Mouse (Mus musculus) kidney, postnatal 25 days (tissue): ENCODE results near the gene Vmn2r7.
"Not testable (repeated sequence)": the region's sequence is repeated elsewhere in the genome, so short reads cannot be mapped to it uniquely, and the experiment has no call there.

Source experiments
- DNase-seq, 2 experiments: peaks; one replicate each; pipeline ENCODE4 v3.0.0; 2021; ENCODE audit warnings: mixed read lengths in 2 of 2

The Vmn2r7 gene

DNA sequence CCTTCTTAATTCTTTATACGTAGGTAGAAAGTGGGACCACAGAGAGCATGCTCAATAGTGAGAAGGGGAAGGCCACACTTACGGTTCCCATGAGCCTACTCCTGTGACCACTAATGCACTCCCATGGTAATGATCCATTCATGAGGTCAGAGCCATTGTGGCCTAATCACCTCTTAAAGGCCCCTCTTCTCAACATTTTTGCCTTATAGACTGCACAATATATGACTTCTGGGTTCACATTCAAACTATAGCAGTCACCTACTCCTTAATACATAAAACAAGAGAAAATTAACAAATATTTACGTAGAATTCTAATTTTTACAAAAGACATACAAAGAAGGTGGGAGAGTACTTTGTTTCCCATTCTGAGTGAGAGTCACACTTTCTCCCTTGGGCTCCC lies at the start of gene Vmn2r7:
Vmn2r7 (minus strand) TSS at position 101 of the 400 bp plus-strand sequence.
- not testable (repeated sequence) for DNase-seq

DNA sequence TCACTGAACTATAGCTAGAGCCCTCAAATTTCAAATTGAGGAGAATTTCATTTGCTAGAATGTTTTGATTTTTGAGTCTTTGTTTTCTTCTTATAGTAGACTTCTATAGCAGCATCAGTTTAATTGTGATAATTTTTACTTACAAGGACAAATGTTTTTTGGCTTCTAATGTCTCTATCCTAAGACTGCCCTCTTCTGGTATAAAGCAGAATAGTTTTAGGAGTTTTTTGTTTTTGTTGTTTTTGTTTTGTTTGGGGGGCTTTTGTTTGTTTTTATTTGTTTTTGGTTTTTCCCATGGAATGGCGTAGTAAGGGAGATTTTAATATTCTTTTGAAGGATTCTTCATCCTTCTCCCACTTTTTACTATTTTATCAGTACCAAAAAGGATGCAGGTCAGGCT lies 45.2 kb upstream of the Vmn2r7 start:
- DNase-seq, result no peak

DNA sequence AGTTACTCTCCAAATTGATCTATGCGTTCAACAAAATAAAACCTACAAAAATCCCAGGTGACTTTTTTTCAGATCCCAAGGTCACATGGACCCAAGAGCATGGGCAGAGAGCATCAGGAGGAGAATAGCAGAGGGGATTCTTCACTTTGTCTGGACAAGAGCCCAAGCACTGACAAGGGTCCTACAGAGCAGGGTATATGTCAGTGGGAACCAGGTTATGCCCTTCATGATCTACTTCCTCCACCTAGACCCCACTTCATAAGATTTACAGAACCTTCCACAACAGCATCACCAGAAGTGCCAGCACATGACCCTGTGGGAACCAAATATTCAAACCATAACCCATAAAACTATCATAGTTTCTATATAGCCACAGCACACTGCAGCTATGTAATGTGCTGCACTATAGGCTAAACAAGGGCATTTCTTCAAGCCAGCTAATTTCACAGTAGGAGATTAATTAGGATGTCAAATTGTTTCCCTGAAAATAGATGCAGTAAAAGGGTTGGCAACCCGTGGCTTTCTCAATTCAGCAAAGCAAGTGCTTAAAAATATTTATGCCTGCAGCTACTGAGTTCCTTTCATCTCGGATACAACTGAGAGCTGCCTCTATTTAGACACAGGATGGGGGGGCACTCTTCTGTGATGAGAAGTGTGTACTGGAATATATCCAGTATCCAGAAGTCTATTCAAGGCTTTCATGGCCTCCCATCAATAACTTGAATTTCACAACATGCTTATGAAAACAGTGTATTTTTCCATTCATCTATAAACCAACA lies 33.8 kb upstream of the Vmn2r7 start:
- no peak for DNase-seq

DNA sequence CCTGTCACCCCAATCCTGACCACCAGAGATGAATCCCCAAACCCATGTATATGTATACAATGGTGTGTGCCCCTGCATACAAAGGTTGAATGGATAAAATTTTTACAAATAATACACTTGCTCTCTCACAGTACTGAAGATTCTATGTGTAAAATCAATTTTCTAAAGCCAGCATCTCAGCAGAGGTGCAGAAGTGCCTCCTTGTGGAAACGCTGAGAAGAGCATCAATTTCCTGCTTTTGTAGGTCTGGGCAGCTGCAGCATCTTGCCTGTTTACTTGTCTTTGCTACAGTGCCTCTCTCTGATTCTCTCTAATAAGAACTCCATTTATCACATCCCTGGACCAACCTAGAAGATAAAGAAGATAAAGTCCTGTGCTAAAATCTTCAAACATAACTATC lies 32.1 kb upstream of the Vmn2r7 start:
- no peak for DNase-seq

DNA sequence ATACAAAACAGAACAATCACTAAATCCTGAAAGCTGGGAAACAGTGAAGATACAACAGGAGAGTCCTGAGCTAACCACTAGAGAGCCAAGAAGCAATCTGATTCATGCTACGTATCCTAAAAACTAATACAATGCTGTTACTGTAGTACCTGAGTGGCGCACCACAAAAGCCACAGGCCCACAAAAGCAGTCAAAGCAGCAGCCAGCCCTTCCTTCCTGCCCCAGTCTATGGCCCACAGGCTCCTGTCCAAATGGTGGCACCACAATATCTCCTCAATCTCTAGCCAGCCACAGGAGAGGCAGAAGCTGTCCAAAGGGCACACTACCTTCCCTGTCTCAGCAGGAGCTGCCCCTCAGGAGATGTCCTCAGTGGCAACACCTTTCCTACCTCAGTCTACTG lies 1.7 kb downstream of the Vmn2r7 start:
- DNase-seq, result no peak

DNA sequence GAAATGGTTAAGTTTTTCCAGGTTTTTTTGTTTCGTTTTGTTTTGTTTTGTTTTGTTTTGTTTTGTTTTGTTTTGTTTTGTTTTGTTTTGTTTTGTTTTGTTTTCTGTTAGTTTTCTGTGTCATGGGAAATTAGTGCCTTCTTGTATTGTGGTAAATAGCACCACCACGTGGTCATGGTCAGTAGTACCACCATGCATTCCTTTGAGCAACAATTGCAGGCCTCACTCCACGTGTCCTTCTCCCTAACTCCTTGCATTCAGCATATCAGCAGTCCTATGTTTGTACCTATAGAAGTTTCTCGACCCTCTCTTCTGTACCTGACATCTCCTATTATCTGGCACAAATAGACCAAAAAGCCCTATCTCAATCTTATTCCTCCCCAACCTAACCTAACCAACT lies 2.3 kb downstream of the Vmn2r7 start:
- peak; percentile 40 to 65 for DNase-seq

DNA sequence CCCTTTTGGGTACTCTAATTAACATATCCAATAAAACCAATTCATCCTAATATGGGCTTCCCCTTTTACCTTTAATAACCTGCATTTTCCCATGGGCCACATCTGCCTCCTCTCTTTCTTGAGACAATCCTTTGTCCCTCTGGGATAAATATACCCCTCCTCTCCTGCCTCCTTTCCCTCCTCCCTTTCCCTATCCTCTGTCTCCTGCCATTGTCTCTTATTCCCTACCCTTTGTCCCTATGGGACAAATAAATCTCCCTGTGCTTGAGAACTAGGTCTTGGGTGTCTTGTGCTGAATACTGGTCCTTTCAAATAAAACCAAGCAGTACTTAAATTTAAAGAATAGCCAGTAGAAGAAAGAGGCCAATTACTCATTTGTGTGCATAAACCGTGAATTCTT lies 13.4 kb downstream of the Vmn2r7 start:
- no peak for DNase-seq

DNA sequence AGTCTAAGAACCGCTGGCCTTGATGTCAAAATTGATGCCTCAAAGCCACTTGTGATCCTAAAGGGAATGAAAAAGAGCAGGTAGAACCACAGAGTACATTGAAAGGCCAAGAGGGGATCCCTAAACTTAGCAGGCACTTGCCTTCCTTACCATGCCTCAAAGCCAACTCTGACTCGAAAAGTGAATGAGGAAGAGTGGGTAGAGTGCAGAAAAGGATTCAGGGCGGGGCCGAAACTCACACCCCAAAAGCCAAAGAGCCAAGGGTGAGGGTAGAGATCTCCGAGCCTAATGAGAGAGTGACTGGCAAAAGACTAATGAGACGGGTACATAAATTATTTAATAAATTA lies 53.3 kb downstream of the Vmn2r7 start:
- no peak for DNase-seq

DNA sequence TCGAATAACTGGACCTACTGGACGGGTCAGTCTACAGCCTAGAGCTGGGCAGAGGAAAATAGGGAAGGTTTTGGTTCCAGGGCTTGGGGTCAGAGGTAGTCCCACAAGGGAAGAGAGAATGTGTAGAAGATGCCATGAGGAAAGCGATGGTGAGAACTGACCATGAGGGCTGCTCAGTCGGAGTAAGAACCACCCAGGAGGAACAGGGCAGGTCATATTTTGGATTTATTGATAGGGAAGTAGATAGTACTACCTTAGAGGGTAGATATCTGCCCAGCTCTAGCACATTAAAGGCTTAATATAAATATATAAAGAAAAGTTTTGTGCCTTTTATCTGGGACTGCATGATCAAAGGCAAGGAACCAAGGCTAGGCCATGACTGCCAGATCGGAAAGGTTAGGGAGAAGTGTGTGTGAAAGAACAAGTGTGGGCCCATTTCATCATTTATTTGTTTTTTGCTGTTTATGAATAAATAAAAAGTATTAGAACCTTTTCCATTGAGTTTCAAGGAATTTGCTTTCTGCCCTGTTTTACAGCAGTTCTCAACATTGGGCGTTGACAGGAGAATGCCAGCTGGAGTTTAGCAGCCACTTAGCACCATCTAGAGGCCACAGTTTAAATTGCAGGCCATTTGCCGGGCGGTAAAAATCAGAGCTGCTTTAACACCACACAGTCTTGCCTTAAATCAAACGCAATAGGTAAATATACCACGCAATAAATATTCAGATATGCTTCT lies 53.9 kb downstream of the Vmn2r7 start:
- DNase-seq, result peak in 1 of 2 experiments; percentile 56

DNA sequence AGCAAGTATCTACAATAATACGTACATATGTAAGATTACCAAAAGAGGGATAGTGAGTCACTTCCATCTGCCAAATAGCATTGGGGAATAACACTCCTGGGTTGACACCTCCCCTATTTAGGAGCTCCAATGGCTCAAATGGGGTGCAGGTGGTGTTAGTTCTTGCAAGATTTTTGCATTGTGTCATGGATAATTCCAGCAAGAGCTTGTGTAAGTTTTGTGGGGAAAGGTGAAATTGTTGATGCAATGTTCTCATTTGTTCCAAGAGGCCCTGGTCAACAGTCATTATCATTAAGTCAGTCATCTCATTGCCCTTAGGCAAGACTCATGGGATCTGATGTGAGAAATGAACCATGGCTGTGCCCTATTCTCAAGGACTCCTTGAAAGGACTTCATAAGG lies 61.7 kb downstream of the Vmn2r7 start:
- DNase-seq, result no peak

DNA sequence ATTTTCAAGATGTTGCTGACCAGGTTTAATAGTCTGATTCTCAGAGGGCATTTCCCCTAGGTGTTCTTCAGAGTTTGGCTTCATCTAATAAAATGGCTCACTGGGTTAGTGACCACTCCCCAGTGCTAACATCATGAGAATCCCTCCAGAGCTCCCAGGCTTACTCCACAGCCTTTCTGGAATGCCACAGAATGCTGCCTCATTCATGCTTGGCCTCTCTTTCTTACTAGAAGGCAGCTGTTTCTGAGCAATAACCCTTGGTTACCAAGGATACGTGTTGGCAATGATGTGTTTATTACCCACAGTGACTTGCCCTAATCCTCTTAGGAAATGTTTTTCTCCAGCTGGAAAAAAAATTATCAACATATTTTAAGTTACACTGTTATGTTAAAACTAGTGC lies 72.4 kb downstream of the Vmn2r7 start:
- no peak for DNase-seq

DNA sequence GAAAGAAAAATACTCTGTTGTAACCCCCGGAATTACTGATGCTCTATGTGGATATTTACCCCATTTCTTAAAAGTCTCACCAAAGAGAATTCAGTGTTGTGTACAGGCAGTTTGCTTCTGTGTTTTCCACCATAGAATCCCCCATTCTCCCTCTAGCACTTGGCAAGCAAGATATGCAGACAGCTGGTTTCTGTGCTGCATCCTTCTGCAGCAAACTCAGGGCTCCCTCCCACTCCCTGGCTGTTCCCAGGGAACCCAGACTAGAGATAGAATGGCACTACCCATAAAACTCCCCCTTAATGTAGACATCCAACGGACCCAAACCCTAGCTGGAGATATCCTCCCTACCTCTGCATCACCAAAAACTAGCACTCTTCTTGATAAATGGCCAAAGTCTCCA lies 88.4 kb downstream of the Vmn2r7 start:
- no peak for DNase-seq

DNA sequence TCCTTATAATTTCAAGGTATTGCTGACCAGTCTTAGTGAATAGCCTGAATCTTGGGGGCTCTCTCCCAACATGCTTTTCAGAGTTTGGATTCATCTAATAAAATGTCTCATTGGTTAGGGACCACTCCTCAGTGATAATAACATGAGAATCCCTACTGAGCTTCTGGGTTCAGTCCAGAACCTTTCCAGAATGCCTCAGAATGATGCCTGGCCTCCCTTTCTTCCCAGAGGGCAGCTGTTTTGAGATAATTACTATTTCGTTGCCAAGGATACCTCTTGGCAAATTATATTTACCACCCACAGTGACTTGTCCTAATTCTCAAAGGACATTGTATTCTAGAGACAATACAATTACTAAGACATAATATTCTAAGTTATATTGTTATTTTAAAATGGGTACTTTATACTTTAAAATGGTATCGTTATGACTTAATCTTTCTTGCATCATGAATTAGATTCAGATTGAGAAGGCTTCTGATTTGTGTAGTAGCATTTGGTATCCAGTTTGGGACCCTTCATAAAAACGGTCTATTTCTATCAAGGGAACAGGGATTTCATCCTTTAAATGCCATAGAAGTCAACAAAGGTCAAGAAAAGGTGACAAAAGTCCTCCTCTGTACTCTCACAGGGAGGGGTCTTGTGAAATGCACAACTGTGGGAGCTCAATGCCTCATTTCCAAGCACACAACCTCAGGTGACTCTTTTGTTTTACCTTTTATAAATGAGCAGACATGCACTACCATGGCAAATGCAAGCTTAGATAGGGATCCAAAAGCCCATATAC lies 117.2 kb downstream of the Vmn2r7 start:
- DNase-seq, result not testable (repeated sequence)

DNA sequence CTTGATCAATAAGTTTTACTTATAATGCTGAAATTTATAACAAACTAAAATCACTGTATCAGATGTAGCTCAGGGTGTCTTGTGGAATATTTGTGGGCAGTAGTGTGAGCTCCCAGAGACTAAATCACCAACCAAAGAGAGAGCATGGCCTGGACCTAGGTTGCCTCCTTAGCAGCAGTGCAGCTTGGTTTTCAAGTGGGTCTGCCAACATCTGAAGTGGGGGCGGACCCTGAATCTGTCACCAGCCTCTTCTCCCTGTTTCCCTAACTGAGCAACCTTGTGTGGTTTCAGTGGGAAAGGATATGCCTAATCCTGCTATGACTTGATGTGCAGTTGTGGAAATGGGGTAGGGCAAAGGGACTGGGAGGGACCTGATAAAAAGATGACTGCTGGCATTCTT lies 118.8 kb downstream of the Vmn2r7 start:
- DNase-seq, result not testable (repeated sequence)

DNA sequence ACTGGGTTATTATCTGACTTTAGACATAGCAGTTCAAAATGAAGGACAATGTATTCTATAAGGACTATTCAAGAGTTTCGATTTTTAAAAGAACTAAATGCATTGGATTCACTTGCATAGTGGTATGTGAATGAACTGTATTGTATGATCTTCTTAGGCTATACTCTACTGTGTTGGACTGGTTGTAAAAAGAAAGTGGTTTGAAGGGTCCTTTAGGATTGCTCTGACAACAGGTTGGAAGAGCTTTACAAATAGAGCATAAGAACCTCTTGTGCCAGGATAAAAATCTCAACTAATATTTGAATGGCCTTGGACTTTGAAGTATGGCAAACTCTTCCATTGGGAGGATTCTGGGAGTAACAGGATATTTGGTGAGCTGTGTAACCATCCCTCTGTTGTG lies 168.5 kb downstream of the Vmn2r7 start:
- DNase-seq, result not testable (repeated sequence)
